Mouse (Mus musculus): ENCODE measurements around the gene Ubl4b.

Gene Ubl4b

DNA sequence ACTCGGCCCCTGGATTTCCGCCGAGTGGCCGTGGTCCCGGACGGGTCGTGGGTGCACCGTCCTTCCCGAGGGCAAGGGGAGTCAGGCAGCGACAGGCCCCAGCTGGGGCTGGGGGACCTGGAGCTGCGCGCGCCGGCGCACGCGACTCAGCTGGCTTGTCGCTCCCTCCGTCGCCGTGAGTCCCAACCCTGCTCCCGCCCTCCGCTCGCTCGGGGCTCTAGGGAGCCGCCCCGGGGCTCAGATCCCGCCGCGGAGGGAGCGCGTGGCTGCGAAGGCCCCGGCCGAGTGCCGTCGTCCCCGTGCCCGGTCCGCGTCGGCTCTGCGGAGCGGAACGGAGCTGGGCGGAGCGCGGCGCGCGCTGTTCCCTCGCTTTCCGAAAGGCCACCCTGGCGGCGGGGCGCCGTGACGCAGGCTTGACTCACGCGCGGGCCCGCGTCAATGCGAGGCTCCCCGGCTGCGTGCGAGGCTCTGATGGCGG lies 37.2 kb downstream of the Ubl4b start, which contains the start of gene Slc6a17:
Slc6a17 (minus strand) TSS at position 388 of the 478 bp plus-strand sequence.
- peak; percentile 29 for DNase-seq (ENCODE audit: low spot score)

DNA sequence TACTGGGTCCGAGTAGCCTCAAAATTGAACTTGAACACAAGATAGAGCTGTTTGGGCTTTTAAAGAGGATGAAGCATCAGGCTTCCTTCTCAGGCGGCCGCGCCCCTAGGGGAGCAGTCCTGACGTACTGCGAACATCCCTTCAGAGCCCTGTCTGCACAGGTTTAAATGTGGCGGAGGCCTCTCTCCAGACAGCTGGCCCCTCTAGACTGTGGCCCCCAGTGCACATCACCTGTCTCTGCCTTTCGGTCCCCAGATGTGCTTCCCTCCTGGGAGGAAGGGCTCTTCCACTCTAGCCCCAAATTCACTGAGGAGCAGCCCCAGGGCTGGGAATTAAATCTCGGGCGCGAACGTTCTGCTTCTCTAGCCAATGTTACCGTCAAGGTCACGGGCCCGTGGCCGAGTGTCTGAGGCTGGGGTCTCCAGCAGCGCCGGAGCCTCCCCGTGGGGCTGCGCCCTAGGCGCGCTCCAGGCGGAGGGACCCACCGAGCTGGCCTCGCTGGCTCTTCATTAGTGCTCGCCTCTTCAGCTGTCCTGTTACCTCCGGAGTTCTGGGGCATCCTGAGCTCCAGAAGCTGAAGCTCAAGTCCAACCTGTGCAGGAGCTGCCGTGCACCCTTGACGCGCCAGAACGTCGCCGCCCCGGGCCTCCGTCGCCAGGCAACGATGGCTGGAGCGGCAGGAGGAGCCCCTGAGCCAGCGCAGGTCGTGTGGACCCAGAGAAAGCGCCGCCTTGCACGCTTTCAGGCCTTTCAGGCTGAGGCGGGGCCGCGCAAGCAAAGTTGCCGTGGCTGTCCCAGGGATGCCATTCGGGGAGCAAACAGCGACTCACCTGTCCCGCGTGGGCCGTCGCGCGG lies 37.9 kb downstream of the Ubl4b start:
- DNase-seq (ENCODE audit: low spot score): no peak

DNA sequence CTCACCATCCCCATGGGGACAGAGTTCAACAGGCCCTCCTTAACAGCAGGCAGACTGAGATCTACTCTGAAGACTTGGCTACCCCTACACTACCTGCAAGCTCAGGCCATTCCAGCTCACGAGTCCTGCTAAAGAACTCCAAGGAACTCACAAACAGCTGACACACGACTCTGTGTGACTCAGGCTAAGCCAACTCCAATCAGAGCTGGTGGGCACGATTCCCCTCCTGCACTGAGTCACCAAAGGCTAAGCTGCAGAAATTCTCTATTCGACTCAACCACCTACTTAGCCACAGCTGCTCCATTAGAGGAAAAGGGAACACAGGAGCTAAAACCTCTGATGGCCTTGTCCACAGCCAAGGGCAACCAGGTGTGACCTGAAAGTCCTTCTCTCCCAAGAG lies 38.9 kb downstream of the Ubl4b start:
- DNase-seq (ENCODE audit: low spot score): no peak

DNA sequence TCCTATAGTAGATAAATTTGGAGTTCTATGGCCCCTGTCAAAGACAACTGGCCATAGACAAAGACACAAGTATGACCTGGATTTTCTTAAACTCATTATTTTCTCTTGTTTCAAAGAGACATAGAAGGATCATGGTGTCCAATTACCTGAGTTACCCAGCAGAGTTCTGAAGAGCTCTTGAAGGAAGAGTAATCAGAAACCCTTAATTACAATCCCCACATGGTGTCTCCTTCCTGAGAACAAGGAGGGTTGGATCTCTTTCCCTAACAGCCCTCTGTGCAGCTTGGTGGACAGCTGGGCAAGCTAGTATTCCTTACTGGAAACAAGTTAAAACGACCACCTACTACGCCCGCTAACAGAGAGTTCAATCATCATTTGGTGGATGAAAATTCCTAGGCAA lies 43.5 kb downstream of the Ubl4b start:
- no peak for DNase-seq (ENCODE audit: low spot score)

DNA sequence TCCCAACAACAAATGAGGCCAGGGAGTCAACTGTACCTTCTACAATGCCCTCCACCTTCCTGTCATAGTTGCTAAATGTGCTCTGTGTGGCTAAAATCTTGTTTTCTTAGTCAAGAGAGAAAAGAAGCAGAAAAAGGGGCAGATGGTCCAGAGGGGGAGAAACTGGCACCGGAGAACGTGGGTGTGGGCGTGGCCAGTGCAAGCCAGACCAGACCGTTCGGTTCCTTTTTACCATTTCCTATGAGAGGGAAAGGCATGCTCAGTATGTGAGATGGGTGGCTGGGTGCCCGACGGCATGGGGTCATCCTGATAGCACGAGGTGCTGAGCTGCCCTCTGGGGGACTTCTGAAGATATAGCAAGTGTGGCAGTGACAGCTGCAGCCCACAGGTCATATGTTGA lies 46.2 kb downstream of the Ubl4b start:
- DNase-seq (ENCODE audit: low spot score): no peak

DNA sequence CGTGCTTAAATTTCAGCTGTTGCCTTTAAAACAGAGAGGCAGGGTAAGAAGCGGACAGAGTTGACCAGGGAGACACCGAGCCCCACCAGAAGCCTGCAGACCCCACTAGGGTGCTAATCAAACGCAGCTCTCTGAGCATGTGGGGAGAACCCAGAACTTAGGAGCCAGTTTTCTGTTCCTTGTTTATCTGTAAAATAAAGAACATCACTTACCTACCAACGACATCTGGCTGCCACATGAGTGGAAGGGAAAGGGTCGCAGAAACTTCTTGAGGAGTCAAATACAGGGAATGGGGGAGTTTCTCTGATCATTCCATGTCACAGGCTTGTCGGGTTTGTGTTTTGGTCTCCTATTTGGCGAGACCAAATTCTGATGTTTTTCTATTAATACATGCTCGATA lies 46.9 kb downstream of the Ubl4b start:
- DNase-seq (ENCODE audit: low spot score): no peak

DNA sequence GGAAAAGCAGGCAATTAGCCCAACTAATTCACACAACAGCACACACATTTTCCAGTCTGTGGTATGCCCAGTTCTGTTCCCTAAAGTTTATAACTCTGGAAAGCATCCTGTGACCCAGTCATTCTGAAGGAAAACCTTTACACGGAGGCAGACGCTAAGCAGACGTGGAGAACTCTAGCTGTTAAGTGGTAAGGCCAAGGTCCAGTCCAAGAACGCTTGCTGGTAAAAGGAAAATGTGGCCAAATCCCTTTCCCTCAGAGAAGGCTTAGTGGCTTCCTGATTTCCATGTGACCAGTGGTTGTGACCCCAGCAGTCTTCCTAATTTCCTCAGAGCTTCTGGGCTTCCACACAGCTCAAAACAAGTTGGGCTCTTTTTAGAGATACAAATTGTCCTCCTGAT lies 48.3 kb downstream of the Ubl4b start:
- no peak for DNase-seq (ENCODE audit: low spot score)

DNA sequence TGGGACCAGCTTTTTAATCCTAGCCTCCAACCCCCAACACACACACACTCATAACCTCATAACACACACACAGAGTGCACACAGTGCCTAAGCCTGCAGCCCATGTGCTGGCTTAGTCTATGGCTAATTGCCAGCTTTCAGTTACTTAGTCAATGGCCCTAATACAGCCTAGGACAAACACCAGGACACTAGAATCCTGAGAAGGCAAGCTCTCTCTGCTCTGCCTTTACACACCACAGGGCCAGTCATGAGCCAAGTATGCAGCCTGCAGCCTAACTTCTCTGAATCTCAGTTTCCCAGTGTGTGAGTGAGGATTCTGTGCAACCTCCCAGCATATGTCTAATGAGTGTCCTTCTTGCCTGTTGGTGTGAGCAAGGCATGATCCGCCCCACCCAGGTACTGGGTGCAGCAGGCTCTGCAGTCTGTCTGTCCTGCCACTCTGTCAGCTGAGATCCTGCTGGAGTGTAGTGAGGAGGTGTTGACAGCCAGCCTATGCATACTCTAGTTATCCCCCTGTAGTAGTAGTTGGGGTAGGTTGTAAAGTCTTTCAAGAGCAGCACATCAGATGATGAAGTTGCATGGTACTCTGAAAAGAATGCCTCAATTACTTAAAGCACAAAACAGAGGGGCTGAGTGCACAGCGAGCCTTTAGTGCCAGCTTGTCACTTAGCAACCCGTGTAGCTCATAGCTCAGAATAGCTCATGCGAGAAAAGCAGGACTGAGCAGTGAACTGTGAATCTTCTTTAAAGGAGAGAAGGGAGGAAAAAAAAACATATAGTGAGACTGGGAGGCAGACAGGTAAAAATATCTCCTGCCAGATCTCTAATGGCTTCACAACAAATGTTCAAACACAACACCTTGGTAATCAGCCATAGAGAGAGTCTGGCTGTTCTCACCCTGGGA lies 49.2 kb downstream of the Ubl4b start:
- DNase-seq (ENCODE audit: low spot score): no peak

DNA sequence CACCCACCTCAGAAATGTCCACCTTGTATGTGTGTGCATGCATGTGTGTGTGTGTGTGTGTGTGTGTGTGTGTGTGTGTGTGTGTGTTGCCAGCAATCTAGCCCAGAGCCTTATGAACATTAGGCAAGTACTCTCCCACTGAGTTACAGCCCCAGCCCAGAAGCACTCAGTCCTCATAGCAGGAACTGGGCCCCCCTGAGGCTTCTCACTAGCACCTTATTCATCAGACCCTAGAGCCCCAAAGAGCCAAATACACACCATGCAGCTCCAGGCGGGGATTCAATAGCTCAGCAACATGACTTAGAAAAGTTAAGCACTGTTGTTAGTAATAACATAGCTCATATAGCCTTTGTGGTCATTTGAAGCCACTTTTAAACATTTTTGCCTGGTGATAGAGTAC lies 50.3 kb downstream of the Ubl4b start:
- DNase-seq (ENCODE audit: low spot score): no peak

DNA sequence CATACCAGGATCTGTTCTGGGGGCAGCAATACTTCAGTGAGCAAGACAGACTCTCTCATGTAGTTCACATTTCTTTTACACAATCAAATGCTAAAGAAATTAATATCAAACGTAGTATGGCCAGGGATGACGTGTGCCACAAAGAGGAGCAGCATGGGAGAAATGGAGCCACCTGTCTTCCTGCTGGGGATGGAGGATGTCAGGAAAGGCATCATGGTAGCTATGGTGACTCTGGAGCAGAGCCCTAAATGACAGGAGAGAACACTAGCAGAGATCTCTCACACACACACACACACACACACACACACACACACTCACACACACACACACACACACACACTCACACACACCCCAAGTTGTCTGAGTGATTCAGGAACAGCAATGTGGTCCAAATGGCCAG lies 51.2 kb downstream of the Ubl4b start:
- DNase-seq (ENCODE audit: low spot score): no peak
